Mouse (Mus musculus) lung, embryonic 14.5 days (tissue): ENCODE results near the gene Cipc. TPM values are rescaled to one million over a fixed set of nuclear protein-coding genes. Genes with fewer than 3 reads are reported as not detected.

Experiments used
- ATAC-seq: fragments of 200-750 bp; cut with Nextera tagmentation; 2 replicates; pipeline ENCODE4 v1.8.0; 2017; ENCODE audit warnings: mild to moderate bottlenecking, moderate TSS enrichment, moderate library complexity; ENCODE audit not compliant: insufficient read depth
- DNase-seq: peaks from one replicate; pipeline ENCODE4 v3.0.0-alpha.2; 2015
- H3K27ac ChIP-seq: fragments of 300-500 bp; sonication (generic); 2 replicates; pipeline ENCODE4 v1.5.1; 2014; ENCODE audit warnings: low read depth, mild to moderate bottlenecking, moderate library complexity
- H3K27me3 ChIP-seq: fragments of 300-500 bp; sonication (generic); 2 replicates; pipeline ENCODE4 v1.6.1; 2014; ENCODE audit warnings: low read length, control low read depth; ENCODE audit not compliant: insufficient read depth
- H3K36me3 ChIP-seq: fragments of 300-500 bp; sonication (generic); 2 replicates; pipeline ENCODE4 v1.6.1; 2014; ENCODE audit warnings: control low read depth; ENCODE audit not compliant: insufficient read depth
- H3K4me1 ChIP-seq: fragments of 300-500 bp; sonication (generic); 2 replicates; pipeline ENCODE4 v1.6.1; 2014; ENCODE audit warnings: antibody characterized with exemption, control low read depth; ENCODE audit not compliant: insufficient read depth
- H3K4me2 ChIP-seq: fragments of 300-500 bp; sonication (generic); 2 replicates; pipeline ENCODE4 v1.6.1; 2014; ENCODE audit warnings: mild to moderate bottlenecking
- H3K4me3 ChIP-seq: fragments of 300-500 bp; sonication (generic); 2 replicates; pipeline ENCODE4 v1.5.1; 2014; ENCODE audit warnings: low read depth, low read length
- H3K9ac ChIP-seq: fragments of 300-500 bp; sonication (generic); 2 replicates; pipeline ENCODE4 v1.6.1; 2014
- H3K9me3 ChIP-seq: fragments of 300-500 bp; sonication (generic); 2 replicates; pipeline ENCODE4 v1.6.1; 2016; ENCODE audit warnings: low read depth, low read length, control low read depth
- CTCF ChIP-seq: IDR thresholded peaks from 2 replicates; pipeline ENCODE4 v1.5.1; 2016; ENCODE audit warnings: antibody characterized with exemption, low read depth
- WGBS: fragments of 180-500 bp; shearing (Covaris S2); extraction: QIAGEN DNeasy Blood & Tissue Kit; methylation state at CpG from one replicate; pipeline ENCODE4 v1.1.7; 2014; 5-methylcytosine and 5-hydroxymethylcytosine counted together
- polyA plus RNA-seq: library from polyadenylated mRNA; unstranded; fragments of >200 nt; fragmentation: Nextera tagmentation; extraction: Ambion mirVana; gene quantifications from 2 replicates; pipeline ENCODE4 v1.2.1, GENCODE M21; 2014

Cipc gene
- polyA plus RNA-seq, 1 experiment from 2014 or later = 24.3 TPM

DNA sequence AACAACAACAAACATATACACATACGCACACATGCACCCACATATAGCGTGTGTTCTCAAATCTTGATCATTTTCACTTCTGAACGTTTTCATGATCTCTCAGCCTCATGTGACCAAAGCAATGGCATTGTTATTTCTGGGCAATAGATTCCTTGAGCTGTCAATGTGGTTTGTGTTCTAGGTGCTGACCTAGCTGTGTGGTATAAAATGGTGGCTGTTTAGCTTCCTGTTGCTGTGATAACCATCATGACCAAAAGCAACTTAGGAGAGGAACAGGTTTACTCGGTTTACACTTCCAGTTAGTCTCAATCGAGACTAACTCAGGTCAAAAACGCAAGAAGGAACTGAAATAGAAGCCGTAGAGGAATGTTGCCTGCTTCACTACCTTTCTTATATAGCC is 24.2 kb downstream of the Cipc start:
- H3K9me3 ChIP-seq = no peaks in the 10 kb centered on the region
- H3K4me3 ChIP-seq = no peak overlapping the region
- H3K27me3 ChIP-seq = no peaks in the 10 kb centered on the region
- H3K27ac ChIP-seq = no peak overlapping the region
- no peak overlapping the region for H3K9ac ChIP-seq
- H3K4me1 ChIP-seq = peaks cover 15% of the 10 kb centered on the region
- DNase-seq (no peak), ATAC-seq (no peak)
- WGBS = 87% methylated on average over 7 of the region's 7 CpGs
- H3K4me2 ChIP-seq = no peak overlapping the region
- H3K36me3 ChIP-seq = no peaks in the 10 kb centered on the region
- no peak for TF ChIP-seq CTCF

DNA sequence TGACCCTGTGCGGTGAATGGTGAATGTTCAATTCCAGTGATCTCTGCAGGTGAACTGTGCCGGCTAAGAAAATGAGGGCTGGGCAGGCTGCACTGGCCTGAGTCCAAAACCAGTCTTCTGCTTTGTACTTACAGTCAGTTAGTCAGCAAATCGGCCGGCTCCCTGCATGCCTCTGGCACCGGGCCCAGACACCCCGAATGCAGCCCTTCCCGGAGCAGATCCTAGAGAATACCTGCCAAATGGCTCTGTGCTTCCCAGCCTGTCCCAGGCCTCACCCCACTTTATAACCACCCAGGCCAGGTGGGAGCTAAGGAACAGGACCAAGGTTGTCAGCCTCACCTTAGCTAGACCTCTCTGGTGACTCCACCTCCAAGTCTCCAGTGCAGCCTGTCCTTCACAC is 26.4 kb downstream of the Cipc start:
- no peak for TF ChIP-seq CTCF

DNA sequence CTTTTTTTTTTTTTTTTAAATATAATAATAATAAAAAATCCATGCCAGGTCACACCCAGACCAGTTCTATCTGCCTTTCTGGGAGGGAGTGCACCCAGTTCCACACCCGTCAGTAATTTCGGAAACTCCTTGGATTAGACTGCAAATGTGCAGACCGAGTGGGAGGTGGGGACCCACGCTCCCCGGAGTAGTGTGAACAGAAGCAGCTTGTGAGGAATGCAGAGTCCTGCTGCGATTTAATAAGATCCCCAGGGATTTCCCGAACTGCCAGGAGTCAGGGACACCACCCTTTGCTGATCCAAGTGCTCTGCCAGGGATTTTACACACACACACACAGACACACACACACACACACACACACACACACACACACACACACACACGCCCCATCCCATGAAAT is 26.9 kb downstream of the Cipc start:
- Histone ChIP-seq H3K4me3 (no peak overlapping the region), H3K4me1 (peaks cover 15% of the 10 kb centered on the region), H3K9ac (peak overlapping the region; percentile 15; the same call in 1 of the 2 replicates), H3K9me3 (no peaks in the 10 kb centered on the region), H3K36me3 (no peaks in the 10 kb centered on the region), H3K27ac (no peak overlapping the region), H3K4me2 (no peak overlapping the region), H3K27me3 (no peaks in the 10 kb centered on the region)
- no peak for ATAC-seq
- WGBS = 29% methylated on average over 8 of the region's 8 CpGs
- no peak for DNase-seq
- TF ChIP-seq CTCF = no peak

More for the DNA sequence above, 26.4 kb downstream of the Cipc start:
- 10% methylated on average over 7 of the region's 7 CpGs for WGBS
- Histone ChIP-seq H3K9ac (peak overlapping the region; percentile 13; the same call in 1 of the 2 replicates), H3K27ac (peak overlapping the region; percentile 67; the same call in 1 of the 2 replicates), H3K27me3 (no peaks in the 10 kb centered on the region), H3K4me2 (no peak overlapping the region), H3K36me3 (no peaks in the 10 kb centered on the region), H3K4me1 (peaks cover 15% of the 10 kb centered on the region), H3K9me3 (no peaks in the 10 kb centered on the region), H3K4me3 (no peak overlapping the region)
- ATAC-seq = peak; percentile 57
- DNase-seq = peak; percentile 87

DNA sequence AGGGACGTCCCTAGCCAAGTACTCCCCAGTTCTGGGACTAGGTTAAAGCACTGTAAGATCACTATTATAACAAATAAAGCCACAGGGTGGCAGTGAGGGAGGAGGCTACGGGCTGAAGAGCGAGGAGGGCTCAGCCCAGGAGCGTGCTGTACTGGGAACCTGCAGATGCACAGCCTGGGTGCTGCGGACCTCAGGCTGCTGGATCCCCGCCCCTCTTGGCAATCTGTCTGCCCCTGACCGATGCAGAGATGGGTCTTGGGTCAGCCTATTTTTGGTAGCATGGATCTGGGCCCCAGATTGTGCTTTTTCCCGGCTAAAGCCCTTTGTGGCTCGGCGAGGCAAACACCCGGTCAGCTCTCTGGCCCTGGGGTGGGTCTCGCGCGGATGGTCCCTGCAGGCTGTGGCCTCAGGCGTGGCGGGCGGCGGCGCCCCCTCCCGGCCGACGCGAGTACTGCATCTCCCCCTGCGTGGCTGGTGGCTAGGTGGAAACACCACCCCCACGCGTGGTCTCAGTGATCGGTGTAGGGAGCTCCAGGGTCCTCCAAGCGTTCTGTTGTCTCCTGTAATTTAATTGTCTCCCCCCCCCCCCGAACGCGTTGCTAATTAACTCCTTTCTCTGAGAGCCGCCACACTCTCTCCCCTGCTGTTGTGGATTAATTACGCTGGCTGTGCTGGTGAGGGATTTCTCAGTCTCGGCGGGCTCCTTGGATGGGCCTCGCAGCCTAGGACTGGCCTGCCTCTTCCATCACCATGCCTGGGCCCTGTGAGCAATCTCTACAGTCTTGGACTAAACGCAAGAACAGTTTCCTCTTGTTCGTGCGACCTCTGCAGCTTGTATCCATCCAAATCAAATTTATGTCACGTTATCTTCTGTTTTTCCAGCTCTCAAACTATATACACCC is 27.8 kb downstream of the Cipc start:
- H3K27me3 ChIP-seq = no peaks in the 10 kb centered on the region; the same call in 1 of the 2 replicates
- H3K9me3 ChIP-seq = no peaks in the 10 kb centered on the region
- peak; percentile 75 for TF ChIP-seq CTCF
- H3K36me3 ChIP-seq = no peaks in the 10 kb centered on the region
- ATAC-seq (peak; percentile 42; the same call in 1 of the 2 replicates), DNase-seq (peak; percentile 61)
- H3K9ac ChIP-seq = peak overlapping the region; percentile 15; the same call in 1 of the 2 replicates
- WGBS = 6% methylated on average over 40 of the region's 40 CpGs
- peaks cover 15% of the 10 kb centered on the region for H3K4me1 ChIP-seq
- H3K4me2 ChIP-seq = peak overlapping the region; percentile 59
- H3K4me3 ChIP-seq = peak overlapping the region; percentile 16; the same call in 1 of the 2 replicates
- H3K27ac ChIP-seq = peak overlapping the region; percentile 8; the same call in 1 of the 2 replicates

DNA sequence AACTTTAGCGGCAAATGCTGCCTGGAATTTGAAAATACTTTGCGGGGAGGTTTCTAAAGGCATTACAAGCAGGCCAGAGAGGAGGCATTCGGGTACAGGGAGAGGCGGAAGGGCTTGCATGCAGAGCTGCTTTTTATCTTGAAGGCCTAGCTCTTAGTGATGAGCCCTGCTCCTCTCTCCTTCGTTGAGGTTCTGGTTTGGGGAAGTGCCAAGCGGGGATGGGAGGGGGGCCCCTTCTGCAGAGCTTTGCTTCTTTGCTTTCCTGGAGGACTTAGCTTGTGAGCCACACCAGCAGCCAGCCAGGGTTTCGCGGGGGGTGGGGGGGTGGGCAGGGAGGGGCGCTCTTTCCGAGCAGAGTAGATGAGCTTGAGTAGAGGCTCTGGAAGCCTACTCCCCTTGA is 28.9 kb downstream of the Cipc start:
- DNase-seq = no peak
- Histone ChIP-seq H3K9me3 (no peaks in the 10 kb centered on the region), H3K27me3 (peaks cover 4% of the 10 kb centered on the region; the same call in 1 of the 2 replicates), H3K4me2 (no peak overlapping the region), H3K4me1 (peaks cover 15% of the 10 kb centered on the region), H3K27ac (no peak overlapping the region), H3K9ac (no peak overlapping the region), H3K4me3 (no peak overlapping the region), H3K36me3 (no peaks in the 10 kb centered on the region)
- no peak for TF ChIP-seq CTCF
- 58% methylated on average over 10 of the region's 10 CpGs for WGBS
- no peak for ATAC-seq

DNA sequence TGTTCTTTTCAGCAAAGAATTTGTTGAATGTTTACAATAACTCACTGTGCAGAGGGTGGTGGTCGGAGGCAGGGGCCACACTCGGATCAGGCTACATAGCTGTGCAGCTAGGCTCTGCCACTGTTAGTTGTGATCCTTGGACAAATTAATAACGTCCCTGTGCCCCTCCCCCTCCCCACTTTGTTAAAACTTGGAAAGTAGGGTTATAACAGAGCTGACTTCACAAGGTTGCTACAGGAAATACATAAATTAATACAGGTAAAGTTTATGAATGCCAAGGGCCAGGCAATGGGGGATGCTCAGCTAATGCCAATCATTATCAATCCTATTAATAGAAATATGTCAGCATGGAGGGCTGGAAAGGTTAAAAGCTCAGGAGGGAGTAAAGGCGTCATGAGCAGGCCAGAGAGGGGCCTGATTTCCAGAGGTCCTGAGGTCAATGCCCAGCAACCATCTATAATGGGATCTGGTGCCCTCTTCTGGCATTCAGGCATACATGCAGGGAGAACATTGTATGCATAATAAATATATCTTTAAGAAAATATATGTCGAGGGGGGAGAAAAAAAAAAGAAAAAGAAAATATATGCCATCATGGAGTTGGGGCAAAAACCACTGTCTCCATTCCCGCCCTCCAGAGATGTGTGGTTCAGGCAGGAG is 29.8 kb downstream of the Cipc start:
- Histone ChIP-seq H3K27ac (no peak overlapping the region), H3K9me3 (no peaks in the 10 kb centered on the region), H3K4me3 (no peak overlapping the region), H3K4me1 (peaks cover 15% of the 10 kb centered on the region), H3K4me2 (no peak overlapping the region), H3K36me3 (no peaks in the 10 kb centered on the region), H3K27me3 (peaks cover 11% of the 10 kb centered on the region), H3K9ac (no peak overlapping the region)
- peak; percentile 45 for TF ChIP-seq CTCF
- DNase-seq (no peak), ATAC-seq (no peak)
- 50% methylated on average over 6 of the region's 6 CpGs for WGBS

DNA sequence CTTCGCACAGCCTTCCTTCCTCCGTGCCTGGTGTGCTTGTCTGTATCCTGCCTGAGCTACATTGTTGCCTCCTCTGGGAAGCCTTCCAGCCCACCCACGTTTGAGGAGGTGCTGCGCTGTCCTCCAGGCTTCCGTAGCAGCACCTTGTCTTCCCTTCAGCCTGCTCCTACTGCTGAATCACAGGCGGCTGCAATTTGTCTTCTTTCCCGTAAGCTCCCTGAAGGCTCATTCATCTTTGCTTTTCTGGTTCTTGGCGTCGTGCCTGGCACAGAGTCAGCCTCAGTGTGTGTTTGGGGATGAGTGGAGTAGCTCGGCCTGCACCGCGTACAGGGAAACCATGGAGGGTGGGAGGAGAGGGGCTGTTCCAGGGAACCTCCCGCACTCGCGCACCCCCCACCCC is 31.0 kb downstream of the Cipc start:
- Histone ChIP-seq H3K27me3 (peaks cover 14% of the 10 kb centered on the region), H3K36me3 (no peaks in the 10 kb centered on the region), H3K4me1 (peaks cover 14% of the 10 kb centered on the region), H3K9ac (no peak overlapping the region), H3K27ac (no peak overlapping the region), H3K4me2 (no peak overlapping the region), H3K9me3 (no peaks in the 10 kb centered on the region), H3K4me3 (no peak overlapping the region)
- ATAC-seq = peak; percentile 42; the same call in 1 of the 2 replicates
- WGBS = 9% methylated on average over 15 of the region's 15 CpGs
- no peak for TF ChIP-seq CTCF
- peak; percentile 72 for DNase-seq
